Mouse (Mus musculus) hindbrain, embryonic 11.5 days (tissue): Measurements from ENCODE around the gene Cfap58. TPM values are rescaled to one million over a fixed set of nuclear protein-coding genes. Genes with fewer than 3 reads are reported as not detected.

Source experiments
- ATAC-seq: fragments of 200-750 bp; cut with Nextera tagmentation; 2 replicates; pipeline ENCODE4 v1.8.0; 2017; ENCODE audit warnings: mild to moderate bottlenecking, moderate TSS enrichment, moderate library complexity; ENCODE audit not compliant: low FRiP score
- DNase-seq: peaks from one replicate; pipeline ENCODE4 v3.0.0-alpha.2; 2015; ENCODE audit warnings: low spot score
- H3K27ac ChIP-seq: fragments of 300-500 bp; sonication (generic); 2 replicates; pipeline ENCODE4 v1.5.1; 2014; ENCODE audit warnings: mild to moderate bottlenecking, low read depth, low read length
- H3K27me3 ChIP-seq: fragments of 300-500 bp; sonication (generic); 2 replicates; pipeline ENCODE4 v1.6.1; 2014; ENCODE audit warnings: mild to moderate bottlenecking, low read length, moderate library complexity, mixed read lengths; ENCODE audit not compliant: control insufficient read depth, insufficient read depth
- H3K36me3 ChIP-seq: fragments of 300-500 bp; sonication (generic); 2 replicates; pipeline ENCODE4 v1.6.1; 2014; ENCODE audit warnings: mild to moderate bottlenecking, low read length, moderate library complexity, mixed read lengths; ENCODE audit not compliant: control insufficient read depth, insufficient read depth
- H3K4me1 ChIP-seq: fragments of 300-500 bp; sonication (generic); replicated peaks from 2 replicates; pipeline ENCODE4 v1.6.1; 2014; ENCODE audit warnings: low read length, mixed read lengths; ENCODE audit not compliant: control insufficient read depth, insufficient read depth
- H3K4me2 ChIP-seq: fragments of 300-500 bp; sonication (generic); replicated peaks from 2 replicates; pipeline ENCODE4 v1.6.1; 2014; ENCODE audit warnings: mild to moderate bottlenecking, low read depth, low read length
- H3K4me3 ChIP-seq: fragments of 300-500 bp; sonication (generic); 2 replicates; pipeline ENCODE4 v1.5.1; 2014; ENCODE audit warnings: low read depth, low read length
- H3K9ac ChIP-seq: fragments of 300-500 bp; sonication (generic); 2 replicates; pipeline ENCODE4 v1.6.1; 2014; ENCODE audit warnings: low read depth, low read length
- H3K9me3 ChIP-seq: fragments of 300-500 bp; sonication (generic); 2 replicates; pipeline ENCODE4 v1.6.1; 2016; ENCODE audit warnings: low read length; ENCODE audit not compliant: control insufficient read depth
- WGBS: fragments of 180-500 bp; shearing (Covaris S2); extraction: QIAGEN DNeasy Blood & Tissue Kit; methylation state at CpG from one replicate; pipeline ENCODE4 v1.1.7; 2014; 5-methylcytosine and 5-hydroxymethylcytosine counted together
- polyA plus RNA-seq: library from polyadenylated mRNA; unstranded; fragments of >200 nt; fragmentation: Nextera tagmentation; extraction: Ambion mirVana; gene quantifications from 2 replicates; pipeline ENCODE4 v1.2.1, GENCODE M21; 2014

The Cfap58 gene
- polyA plus RNA-seq = 0.36 and 0.37 TPM in 2 replicates

GRCm38 (mm10) chr19:47937443-47938406, at the start of gene Cfap58:
Gene Cfap58, plus strand, starts transcription at chr19:47937675.
- ATAC-seq (peak; percentile 94), DNase-seq (peak; percentile 92)
- WGBS = 4% methylated on average over 41 of the region's 41 CpGs
- H3K36me3 ChIP-seq = no peaks in the 10 kb centered on the region
- no peaks in the 10 kb centered on the region for H3K27me3 ChIP-seq
- H3K9ac ChIP-seq = peak within 1 kb of the TSS; percentile 32; the same call in 1 of the 2 replicates
- no peak within 1 kb of the TSS for H3K27ac ChIP-seq
- 0 out of 2 replicates have a peak, but pooled peaks cover 4% of the 10 kb centered on the region for H3K4me1 ChIP-seq
- peak within 1 kb of the TSS; percentile 54 for H3K4me2 ChIP-seq
- no peaks in the 10 kb centered on the region for H3K9me3 ChIP-seq
- peak within 1 kb of the TSS; percentile 1; the same call in 1 of the 2 replicates for H3K4me3 ChIP-seq

- Histone ChIP-seq H3K4me2 (no peak overlapping the region), H3K4me3 (no peak overlapping the region), H3K9ac (no peak overlapping the region), H3K36me3 (no peaks in the 10 kb centered on the region), H3K9me3 (no peaks in the 10 kb centered on the region), H3K27me3 (no peaks in the 10 kb centered on the region), H3K4me1 (no peaks in the 10 kb centered on the region), H3K27ac (no peak overlapping the region)
- DNase-seq (no peak), ATAC-seq (no peak)
- 92% methylated on average over 8 of the region's 8 CpGs for WGBS
Observed at GRCm38 (mm10) chr19:47888037-47888436, 49.4 kb upstream of the Cfap58 start.

GRCm38 (mm10) chr19:47890489-47891130, 46.9 kb upstream of the Cfap58 start:
- H3K4me1 ChIP-seq = no peaks in the 10 kb centered on the region
- no peak overlapping the region for H3K4me3 ChIP-seq
- no peak overlapping the region for H3K9ac ChIP-seq
- H3K36me3 ChIP-seq = no peaks in the 10 kb centered on the region
- no peak for ATAC-seq
- no peak overlapping the region for H3K4me2 ChIP-seq
- H3K27me3 ChIP-seq = no peaks in the 10 kb centered on the region
- DNase-seq = no peak
- 81% methylated on average over 10 of the region's 10 CpGs for WGBS
- H3K9me3 ChIP-seq = no peaks in the 10 kb centered on the region
- no peak overlapping the region for H3K27ac ChIP-seq

GRCm38 (mm10) chr19:47891562-47892312, 45.7 kb upstream of the Cfap58 start:
- Histone ChIP-seq H3K36me3 (peaks cover 2% of the 10 kb centered on the region; the same call in 1 of the 2 replicates), H3K27me3 (no peaks in the 10 kb centered on the region), H3K4me1 (no peaks in the 10 kb centered on the region), H3K4me2 (no peak overlapping the region), H3K4me3 (no peak overlapping the region), H3K9ac (no peak overlapping the region), H3K9me3 (no peaks in the 10 kb centered on the region), H3K27ac (no peak overlapping the region)
- ATAC-seq = no peak
- WGBS = 79% methylated on average over 11 of the region's 11 CpGs
- DNase-seq = no peak

- WGBS = 90% methylated on average over 6 of the region's 6 CpGs
Observed at GRCm38 (mm10) chr19:47893092-47893491, 44.4 kb upstream of the Cfap58 start.

GRCm38 (mm10) chr19:47898472-47899079, 38.9 kb upstream of the Cfap58 start:
- Histone ChIP-seq H3K4me1 (no peaks in the 10 kb centered on the region), H3K36me3 (peaks cover 3% of the 10 kb centered on the region; the same call in 1 of the 2 replicates), H3K4me3 (no peak overlapping the region), H3K4me2 (no peak overlapping the region), H3K9me3 (no peaks in the 10 kb centered on the region), H3K27me3 (no peaks in the 10 kb centered on the region), H3K27ac (no peak overlapping the region), H3K9ac (no peak overlapping the region)
- DNase-seq (no peak), ATAC-seq (no peak)
- 95% methylated on average over 8 of the region's 8 CpGs for WGBS

More at GRCm38 (mm10) chr19:47893092-47893491, 44.4 kb upstream of the Cfap58 start:
- Histone ChIP-seq H3K4me1 (no peaks in the 10 kb centered on the region), H3K27ac (no peak overlapping the region), H3K4me3 (no peak overlapping the region), H3K4me2 (no peak overlapping the region), H3K36me3 (peaks cover 3% of the 10 kb centered on the region; the same call in 1 of the 2 replicates), H3K9me3 (no peaks in the 10 kb centered on the region), H3K9ac (no peak overlapping the region), H3K27me3 (no peaks in the 10 kb centered on the region)
- DNase-seq (no peak), ATAC-seq (no peak)

GRCm38 (mm10) chr19:47900012-47900411, 37.5 kb upstream of the Cfap58 start:
- DNase-seq (no peak), ATAC-seq (no peak)
- Histone ChIP-seq H3K9me3 (no peaks in the 10 kb centered on the region), H3K4me2 (no peak overlapping the region), H3K4me1 (no peaks in the 10 kb centered on the region; the same call in 1 of the 2 replicates), H3K4me3 (no peak overlapping the region), H3K36me3 (peaks cover 3% of the 10 kb centered on the region; the same call in 1 of the 2 replicates), H3K27ac (no peak overlapping the region), H3K27me3 (no peaks in the 10 kb centered on the region), H3K9ac (no peak overlapping the region)
- 63% methylated on average over 6 of the region's 6 CpGs for WGBS

- ATAC-seq (no peak), DNase-seq (no peak)
- Histone ChIP-seq H3K4me2 (no peak overlapping the region), H3K4me1 (no peaks in the 10 kb centered on the region; the same call in 1 of the 2 replicates), H3K9ac (no peak overlapping the region), H3K4me3 (no peak overlapping the region), H3K27ac (no peak overlapping the region), H3K27me3 (no peaks in the 10 kb centered on the region), H3K9me3 (no peaks in the 10 kb centered on the region), H3K36me3 (peaks cover 3% of the 10 kb centered on the region; the same call in 1 of the 2 replicates)
- 87% methylated on average over 10 of the region's 10 CpGs for WGBS
Observed at GRCm38 (mm10) chr19:47900558-47900957, 36.9 kb upstream of the Cfap58 start.
